Mouse (Mus musculus) kidney, adult 2 months (tissue): ENCODE results near the gene Rexo1.
"Not testable (repeated sequence)": the region's sequence is repeated elsewhere in the genome, so short reads cannot be mapped to it uniquely, and the experiment has no call there.

Source experiments
- CTCF ChIP-seq: fragments of 200-500 bp; conservative IDR thresholded peaks from 2 replicates; pipeline ENCODE4 v1.5.1; 2011; ENCODE audit warnings: low read depth, mild to moderate bottlenecking, control low read depth, low read length, moderate library complexity, mixed read lengths; ENCODE audit not compliant: insufficient read depth, insufficient read length
- POLR2A ChIP-seq: fragments of 200-500 bp; IDR thresholded peaks from one replicate; pipeline ENCODE4 v1.6.1; 2011; ENCODE audit warnings: low read depth, low read length, control low read depth

GRCm38 (mm10) chr10:80605721-80606120 lies 44.4 kb upstream of the Rexo1 start, which contains the start of gene Gm49322:
- not testable (repeated sequence) for TF ChIP-seq CTCF, POLR2A
